Mouse (Mus musculus): Measurements from ENCODE around the gene Ttc37.

- TF ChIP-seq POLR2A (IDR thresholded peaks at IDR 0.05; ENCODE audit: borderline replicate concordance, insufficient read depth, low read length) (no peak), CTCF (IDR thresholded peaks at IDR 0.05; ENCODE audit: borderline replicate concordance, insufficient read depth, low read depth, low read length) (no peak)
These were observed 41.7 kb upstream of the Ttc37 start, which contains the start of gene Gpr150 for GRCm38 (mm10) chr13:76056896-76057266.
